Mouse (Mus musculus) neural tube, embryonic 13.5 days (tissue): ENCODE results near the gene Wdfy3. TPM values are rescaled to one million over a fixed set of nuclear protein-coding genes. Genes with fewer than 3 reads are reported as not detected.
"Not testable (repeated sequence)": the region's sequence is repeated elsewhere in the genome, so short reads cannot be mapped to it uniquely, and the experiment has no call there.

ENCODE experiments used
- ATAC-seq: fragments of 200-750 bp; cut with Nextera tagmentation; 2 replicates; pipeline ENCODE4 v1.8.0; 2017; ENCODE audit warnings: low read depth, mild to moderate bottlenecking, moderate TSS enrichment, moderate library complexity
- H3K27ac ChIP-seq: fragments of 300-500 bp; sonication (generic); replicated peaks from 2 replicates; pipeline ENCODE4 v1.5.1; 2015; ENCODE audit warnings: moderate library complexity, mild to moderate bottlenecking, inconsistent platforms
- H3K27me3 ChIP-seq: fragments of 300-500 bp; sonication (generic); 2 replicates; pipeline ENCODE4 v1.6.1; 2015; ENCODE audit warnings: mild to moderate bottlenecking, inconsistent platforms
- H3K36me3 ChIP-seq: fragments of 300-500 bp; sonication (generic); 2 replicates; pipeline ENCODE4 v1.6.1; 2015; ENCODE audit warnings: mild to moderate bottlenecking, inconsistent platforms
- H3K4me1 ChIP-seq: fragments of 300-500 bp; sonication (generic); replicated peaks from 2 replicates; pipeline ENCODE4 v1.6.1; 2015; ENCODE audit warnings: inconsistent platforms
- H3K4me2 ChIP-seq: fragments of 300-500 bp; sonication (generic); 2 replicates; pipeline ENCODE4 v1.6.1; 2015; ENCODE audit warnings: inconsistent platforms, mild to moderate bottlenecking, moderate library complexity
- H3K4me3 ChIP-seq: fragments of 300-500 bp; sonication (generic); 2 replicates; pipeline ENCODE4 v1.5.1; 2015; ENCODE audit warnings: mild to moderate bottlenecking, inconsistent platforms
- H3K9ac ChIP-seq: fragments of 300-500 bp; sonication (generic); 2 replicates; pipeline ENCODE4 v1.6.1; 2015; ENCODE audit warnings: moderate library complexity, mild to moderate bottlenecking, inconsistent platforms
- H3K9me3 ChIP-seq: fragments of 300-500 bp; sonication (generic); 2 replicates; pipeline ENCODE4 v1.6.1; 2016; ENCODE audit warnings: inconsistent platforms
- WGBS: fragments of 180-500 bp; shearing (Covaris S2); methylation state at CpG from one replicate; pipeline ENCODE4 v1.1.7; 2015; 5-methylcytosine and 5-hydroxymethylcytosine counted together
- polyA plus RNA-seq: library from polyadenylated mRNA; unstranded; fragments of >200 nt; fragmentation: Nextera tagmentation; extraction: Ambion mirVana; gene quantifications from 2 replicates; pipeline ENCODE4 v1.2.1, GENCODE M21; 2015

Wdfy3 gene
- polyA plus RNA-seq, 1 experiment from 2014 or later = 27.0 TPM

- Histone ChIP-seq H3K4me2 (no peak overlapping the region), H3K27ac (no peak overlapping the region), H3K4me3 (no peak overlapping the region), H3K9ac (no peak overlapping the region), H3K9me3 (no peaks in the 10 kb centered on the region), H3K27me3 (no peaks in the 10 kb centered on the region), H3K4me1 (no peaks in the 10 kb centered on the region), H3K36me3 (peaks cover 95% of the 10 kb centered on the region)
- ATAC-seq = no peak
- WGBS = 97% methylated on average over 16 of the region's 16 CpGs
Observed at GRCm38 (mm10) chr5:101855475-101855874, 214.2 kb downstream of the Wdfy3 start.

DNA sequence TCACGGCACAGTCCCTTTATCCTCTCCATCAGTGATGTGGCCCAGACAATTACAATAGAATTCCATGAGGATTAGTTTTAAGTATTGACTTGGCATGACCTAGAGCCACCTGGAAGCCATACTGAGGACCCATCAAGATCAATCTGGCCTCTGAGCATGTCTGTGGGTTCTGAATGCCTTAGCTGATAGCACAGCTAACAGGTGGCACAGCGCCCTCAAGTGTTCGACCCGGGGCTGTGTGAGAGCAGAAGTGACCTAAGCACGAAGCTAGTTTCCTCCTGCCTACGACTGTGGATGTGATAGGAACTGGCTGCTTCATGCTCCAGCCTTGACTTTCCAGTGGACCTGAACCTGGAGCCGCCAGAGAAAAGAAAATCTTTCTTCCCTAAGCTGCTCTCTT lies 215.1 kb downstream of the Wdfy3 start:
- Histone ChIP-seq H3K4me3 (no peak overlapping the region), H3K4me1 (no peaks in the 10 kb centered on the region), H3K9ac (no peak overlapping the region), H3K27me3 (no peaks in the 10 kb centered on the region), H3K36me3 (peaks cover 96% of the 10 kb centered on the region), H3K27ac (no peak overlapping the region), H3K4me2 (no peak overlapping the region), H3K9me3 (no peaks in the 10 kb centered on the region)
- 88% methylated on average over 7 of the region's 7 CpGs for WGBS
- no peak for ATAC-seq

DNA sequence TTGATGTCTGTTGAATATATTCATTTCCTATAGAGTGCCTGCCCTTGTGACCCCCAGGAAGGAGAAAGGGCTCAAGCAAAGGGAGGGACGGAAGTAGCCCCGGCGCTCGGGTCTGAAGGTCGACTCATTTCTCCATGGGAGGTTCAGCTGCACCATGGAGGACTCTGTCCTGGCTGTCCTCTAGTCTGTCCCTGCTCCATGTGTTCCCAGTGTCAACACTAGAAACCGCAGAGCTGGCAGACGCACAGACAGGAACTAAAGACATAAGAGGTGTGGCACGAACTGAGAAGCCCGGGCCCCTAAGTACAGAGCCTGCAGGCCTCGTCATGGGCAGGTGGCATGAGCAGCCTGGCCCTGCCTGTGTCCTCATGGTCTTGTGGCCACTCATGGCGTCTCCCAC lies 215.6 kb downstream of the Wdfy3 start:
- ATAC-seq = no peak
- H3K27me3 ChIP-seq = no peaks in the 10 kb centered on the region
- H3K4me1 ChIP-seq = no peaks in the 10 kb centered on the region
- no peak overlapping the region for H3K4me2 ChIP-seq
- no peak overlapping the region for H3K4me3 ChIP-seq
- H3K27ac ChIP-seq = no peak overlapping the region
- peaks cover 96% of the 10 kb centered on the region for H3K36me3 ChIP-seq
- WGBS = 95% methylated on average over 11 of the region's 11 CpGs
- no peaks in the 10 kb centered on the region for H3K9me3 ChIP-seq
- no peak overlapping the region for H3K9ac ChIP-seq

- Histone ChIP-seq H3K27ac (no peak overlapping the region), H3K9me3 (no peaks in the 10 kb centered on the region), H3K4me1 (no peaks in the 10 kb centered on the region), H3K27me3 (no peaks in the 10 kb centered on the region), H3K36me3 (peaks cover 97% of the 10 kb centered on the region), H3K4me2 (no peak overlapping the region), H3K9ac (no peak overlapping the region), H3K4me3 (no peak overlapping the region)
- 96% methylated on average over 21 of the region's 21 CpGs for WGBS
- ATAC-seq = no peak
Observed at GRCm38 (mm10) chr5:101852116-101852680, 217.5 kb downstream of the Wdfy3 start.

DNA sequence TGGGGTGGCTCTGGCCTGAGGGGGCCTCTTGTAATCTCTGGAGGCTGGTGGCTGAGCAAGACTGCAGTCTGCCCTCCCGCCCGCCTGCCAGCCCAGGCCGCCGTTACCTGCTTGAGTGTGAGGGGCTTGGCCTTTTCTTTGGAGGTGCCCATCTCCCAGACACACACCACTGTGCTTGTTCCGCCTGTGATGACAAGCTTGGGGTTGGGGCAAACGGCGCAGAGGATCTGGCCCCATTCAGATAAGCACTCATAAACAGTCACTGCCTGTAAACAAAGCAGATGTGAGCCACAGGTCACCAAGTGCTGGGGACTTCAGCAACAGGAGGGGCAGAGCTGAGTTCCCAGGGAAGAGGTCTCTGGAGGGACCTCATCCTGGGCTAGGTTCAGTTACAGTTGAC lies 218.6 kb downstream of the Wdfy3 start:
- WGBS = 96% methylated on average over 7 of the region's 7 CpGs
- ATAC-seq = no peak
- H3K9me3 ChIP-seq = no peaks in the 10 kb centered on the region

DNA sequence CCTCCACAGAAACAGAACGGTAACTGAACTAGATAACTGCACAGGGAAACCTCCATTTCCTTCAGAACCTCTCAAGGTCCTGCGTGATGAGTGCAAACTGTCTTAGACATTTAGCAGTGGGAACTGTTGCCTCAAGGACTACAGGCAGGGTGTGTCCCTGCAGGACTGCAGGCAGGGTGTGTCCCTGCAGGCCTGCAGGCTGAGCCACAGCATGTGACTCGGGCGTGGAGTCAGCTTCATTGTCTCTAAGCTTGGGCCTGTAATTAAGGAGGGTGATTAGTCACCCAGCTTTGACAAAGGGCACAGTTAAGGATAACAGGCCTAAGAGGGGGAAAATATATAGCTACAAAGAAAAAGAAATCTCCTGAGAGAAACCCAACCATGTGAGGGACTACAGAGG lies 222.0 kb downstream of the Wdfy3 start:
- Histone ChIP-seq H3K9ac (no peak overlapping the region), H3K27me3 (no peaks in the 10 kb centered on the region), H3K4me3 (no peak overlapping the region), H3K4me2 (no peak overlapping the region), H3K36me3 (peaks cover 100% of the 10 kb centered on the region), H3K27ac (no peak overlapping the region), H3K4me1 (no peaks in the 10 kb centered on the region), H3K9me3 (no peaks in the 10 kb centered on the region)
- no peak for ATAC-seq
- 43% methylated on average over 4 of the region's 4 CpGs for WGBS

More for the DNA sequence above, 218.6 kb downstream of the Wdfy3 start:
- no peak overlapping the region for H3K4me2 ChIP-seq
- H3K27ac ChIP-seq = no peak overlapping the region
- peaks cover 100% of the 10 kb centered on the region for H3K36me3 ChIP-seq
- H3K9ac ChIP-seq = no peak overlapping the region
- no peaks in the 10 kb centered on the region for H3K27me3 ChIP-seq
- no peaks in the 10 kb centered on the region for H3K4me1 ChIP-seq
- no peak overlapping the region for H3K4me3 ChIP-seq

DNA sequence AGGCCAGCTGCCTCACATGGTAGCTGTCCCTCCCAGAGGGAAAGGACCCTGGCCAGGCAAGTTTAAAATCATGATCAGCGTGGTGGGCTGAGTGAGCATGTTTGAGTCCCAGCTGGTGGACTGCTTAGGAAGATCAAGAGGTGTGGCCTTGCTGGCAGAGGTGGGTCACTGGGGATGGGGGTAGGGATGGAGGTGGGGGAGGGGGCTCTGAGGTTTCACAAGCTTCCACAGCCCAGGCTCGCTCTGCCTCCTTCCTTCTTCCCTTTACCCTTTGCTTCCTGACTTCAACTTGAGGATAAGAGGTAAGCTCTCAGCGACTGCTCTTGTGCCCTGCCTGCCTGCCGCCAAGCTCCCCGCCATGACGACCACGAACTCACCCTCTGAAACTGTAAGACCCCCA lies 222.4 kb downstream of the Wdfy3 start:
- H3K4me3 ChIP-seq = no peak overlapping the region
- H3K27me3 ChIP-seq = no peaks in the 10 kb centered on the region
- no peak overlapping the region for H3K27ac ChIP-seq
- H3K9me3 ChIP-seq = no peaks in the 10 kb centered on the region
- H3K4me2 ChIP-seq = no peak overlapping the region
- ATAC-seq = no peak
- peaks cover 100% of the 10 kb centered on the region for H3K36me3 ChIP-seq
- H3K9ac ChIP-seq = no peak overlapping the region
- 82% methylated on average over 7 of the region's 7 CpGs for WGBS
- no peaks in the 10 kb centered on the region for H3K4me1 ChIP-seq

DNA sequence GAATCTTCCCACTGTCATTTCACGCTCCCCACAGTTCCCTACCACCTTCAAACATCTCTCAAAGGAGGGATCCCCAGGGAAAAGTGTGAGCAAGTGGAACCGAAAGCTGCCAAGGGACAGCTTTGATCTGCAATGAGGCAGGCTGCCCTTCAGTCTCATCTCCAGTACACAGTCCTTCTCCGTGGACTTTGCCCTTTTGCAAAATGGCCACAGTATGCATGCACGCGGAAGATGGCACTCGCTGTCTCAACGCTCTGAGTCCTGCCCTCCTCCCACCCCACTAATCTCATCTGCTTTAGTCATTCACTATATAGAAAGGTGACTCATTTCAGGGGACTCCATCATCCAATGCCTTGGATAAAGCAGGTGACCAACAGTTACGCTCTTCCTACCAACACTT lies 223.8 kb downstream of the Wdfy3 start:
- ATAC-seq = no peak
- Histone ChIP-seq H3K4me3 (no peak overlapping the region), H3K9me3 (no peaks in the 10 kb centered on the region), H3K27me3 (no peaks in the 10 kb centered on the region), H3K36me3 (peaks cover 100% of the 10 kb centered on the region), H3K9ac (no peak overlapping the region), H3K4me1 (no peaks in the 10 kb centered on the region), H3K27ac (no peak overlapping the region), H3K4me2 (no peak overlapping the region)
- WGBS = 95% methylated on average over 8 of the region's 8 CpGs

GRCm38 (mm10) chr5:101845011-101845410 lies 224.7 kb downstream of the Wdfy3 start:
- H3K9me3 ChIP-seq = no peaks in the 10 kb centered on the region
- no peak overlapping the region for H3K9ac ChIP-seq
- H3K4me3 ChIP-seq = no peak overlapping the region
- no peak overlapping the region for H3K27ac ChIP-seq
- no peak overlapping the region for H3K4me2 ChIP-seq
- H3K4me1 ChIP-seq = no peaks in the 10 kb centered on the region
- no peaks in the 10 kb centered on the region for H3K27me3 ChIP-seq
- ATAC-seq = no peak; the same call in 1 of the 2 replicates
- 94% methylated on average over 14 of the region's 14 CpGs for WGBS
- H3K36me3 ChIP-seq = peaks cover 100% of the 10 kb centered on the region

DNA sequence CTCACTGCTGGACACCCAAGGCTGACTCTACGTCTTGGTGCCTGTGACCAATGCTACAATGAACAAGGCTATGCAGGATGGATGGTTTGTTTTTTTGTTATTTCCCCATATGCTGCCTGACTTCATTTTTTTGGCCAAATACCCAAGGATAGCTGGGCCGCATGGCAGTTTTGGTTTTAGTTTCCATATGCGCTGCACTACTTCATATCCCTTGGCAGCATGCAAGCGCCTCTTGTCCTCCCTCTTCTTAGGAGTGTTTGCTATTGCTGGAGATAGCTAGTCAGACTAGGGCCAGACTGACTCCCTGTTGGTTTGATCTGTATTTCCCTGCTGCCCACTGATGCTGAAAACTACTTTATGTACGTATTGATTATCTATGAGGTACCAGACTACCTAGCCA lies 229.2 kb downstream of the Wdfy3 start:
- Histone ChIP-seq H3K9me3 (no peaks in the 10 kb centered on the region), H3K4me2 (no peak overlapping the region), H3K4me1 (no peaks in the 10 kb centered on the region), H3K9ac (no peak overlapping the region), H3K4me3 (no peak overlapping the region), H3K27ac (no peak overlapping the region), H3K27me3 (no peaks in the 10 kb centered on the region), H3K36me3 (peaks cover 99% of the 10 kb centered on the region)
- no peak for ATAC-seq
- WGBS = 96% methylated on average over 5 of the region's 5 CpGs

GRCm38 (mm10) chr5:101837605-101838004 lies 232.1 kb downstream of the Wdfy3 start:
- H3K36me3 ChIP-seq = peaks cover 90% of the 10 kb centered on the region
- ATAC-seq, H3K4me2 ChIP-seq, H3K9ac ChIP-seq, H3K27me3 ChIP-seq, H3K27ac ChIP-seq, H3K4me3 ChIP-seq, H3K9me3 ChIP-seq, H3K4me1 ChIP-seq: not testable (repeated sequence)
- 93% methylated on average over 2 of the region's 2 CpGs for WGBS

GRCm38 (mm10) chr5:101836221-101836620 lies 233.5 kb downstream of the Wdfy3 start:
- Histone ChIP-seq H3K4me3 (no peak overlapping the region), H3K27ac (no peak overlapping the region), H3K9me3 (no peaks in the 10 kb centered on the region), H3K4me2 (no peak overlapping the region), H3K4me1 (no peaks in the 10 kb centered on the region), H3K9ac (no peak overlapping the region), H3K27me3 (no peaks in the 10 kb centered on the region), H3K36me3 (peaks cover 87% of the 10 kb centered on the region)
- ATAC-seq = no peak
- 92% methylated on average over 11 of the region's 11 CpGs for WGBS

DNA sequence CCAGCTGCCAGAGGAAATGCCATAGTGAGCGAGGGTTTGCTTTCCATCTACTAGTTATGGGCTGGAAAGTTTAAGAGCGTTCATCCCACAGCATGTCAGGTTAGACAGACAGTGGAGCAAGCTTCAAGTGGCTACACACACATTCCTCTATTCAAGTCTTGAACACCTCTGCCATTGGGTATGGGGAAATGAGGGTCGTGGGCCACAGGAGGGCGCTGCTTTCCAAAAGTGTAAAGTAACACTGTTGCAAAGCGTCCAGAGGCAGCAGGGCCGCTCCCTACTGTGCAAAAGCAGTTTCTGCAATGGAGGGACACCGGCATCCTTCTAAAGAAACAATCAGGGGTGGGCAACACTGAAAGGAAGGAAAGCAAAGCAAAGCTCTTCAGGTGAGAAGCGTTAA lies 235.8 kb downstream of the Wdfy3 start:
- Histone ChIP-seq H3K4me3 (no peak overlapping the region), H3K36me3 (peaks cover 67% of the 10 kb centered on the region), H3K27me3 (no peaks in the 10 kb centered on the region), H3K9me3 (no peaks in the 10 kb centered on the region), H3K4me1 (no peaks in the 10 kb centered on the region), H3K4me2 (no peak overlapping the region), H3K27ac (no peak overlapping the region), H3K9ac (no peak overlapping the region)
- no peak for ATAC-seq
- 62% methylated on average over 8 of the region's 8 CpGs for WGBS
